Mouse (Mus musculus) gastrocnemius, adult 18-20 months (tissue): Measurements from ENCODE around the gene Lrrtm4. TPM values are rescaled to one million over a fixed set of nuclear protein-coding genes. Genes with fewer than 3 reads are reported as not detected.

Source experiments
- DNase-seq: peaks from one replicate; pipeline ENCODE4 v3.0.0; 2021; ENCODE audit warnings: low spot score
- total RNA-seq, 2 experiments: library from RNA; stranded (reverse); gene quantifications; 2 replicates each; pipeline ENCODE4 v1.2.3; 2021

Lrrtm4 gene
- total RNA-seq, 2 experiments from 2014 or later, result 0.07 TPM; not detected in 1

DNA sequence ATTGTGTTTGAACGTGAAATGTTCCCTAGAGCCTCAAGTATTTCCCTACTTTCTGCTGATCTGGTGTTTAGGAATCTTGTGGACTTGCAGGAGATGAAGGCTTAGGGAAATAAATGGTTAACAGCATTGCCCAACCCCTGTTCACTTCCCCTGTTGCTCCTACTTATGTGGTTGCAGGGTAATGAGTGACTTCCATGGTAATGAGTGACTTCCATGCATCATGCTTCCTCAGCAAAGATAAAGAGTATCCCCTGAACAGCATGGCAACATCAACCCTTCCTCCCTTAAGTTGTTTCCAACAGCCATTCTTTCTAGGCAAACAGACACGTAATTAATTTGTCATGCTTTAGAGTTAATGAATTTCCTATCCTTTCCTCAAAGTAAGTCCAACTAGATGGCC, 685.5 kb downstream of the Lrrtm4 start:
- no peak for DNase-seq

DNA sequence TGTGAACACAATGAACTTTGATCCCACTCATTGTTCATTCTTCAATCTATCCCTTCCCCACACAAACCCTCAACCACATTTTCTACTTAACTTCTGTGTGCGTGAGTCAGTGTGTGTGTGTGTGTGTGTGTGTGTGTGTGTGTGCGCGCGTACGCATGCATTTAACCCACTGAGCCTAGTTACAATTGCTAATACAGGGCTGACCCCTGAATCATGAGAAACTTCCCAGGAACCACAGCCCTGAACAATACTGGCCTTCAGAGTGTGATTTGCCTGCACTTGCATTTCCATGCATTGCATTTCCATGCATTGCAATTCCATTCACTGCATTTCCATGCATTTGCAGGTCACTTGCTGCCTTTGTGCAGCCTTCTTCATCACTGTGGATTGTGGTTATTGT, 701.8 kb downstream of the Lrrtm4 start:
- DNase-seq, result no peak

- no peak for DNase-seq
These were observed 714.7 kb downstream of the Lrrtm4 start for GRCm38 (mm10) chr6:80733416-80733815.

GRCm38 (mm10) chr6:80750769-80751168, 732.1 kb downstream of the Lrrtm4 start:
- DNase-seq, result no peak

DNA sequence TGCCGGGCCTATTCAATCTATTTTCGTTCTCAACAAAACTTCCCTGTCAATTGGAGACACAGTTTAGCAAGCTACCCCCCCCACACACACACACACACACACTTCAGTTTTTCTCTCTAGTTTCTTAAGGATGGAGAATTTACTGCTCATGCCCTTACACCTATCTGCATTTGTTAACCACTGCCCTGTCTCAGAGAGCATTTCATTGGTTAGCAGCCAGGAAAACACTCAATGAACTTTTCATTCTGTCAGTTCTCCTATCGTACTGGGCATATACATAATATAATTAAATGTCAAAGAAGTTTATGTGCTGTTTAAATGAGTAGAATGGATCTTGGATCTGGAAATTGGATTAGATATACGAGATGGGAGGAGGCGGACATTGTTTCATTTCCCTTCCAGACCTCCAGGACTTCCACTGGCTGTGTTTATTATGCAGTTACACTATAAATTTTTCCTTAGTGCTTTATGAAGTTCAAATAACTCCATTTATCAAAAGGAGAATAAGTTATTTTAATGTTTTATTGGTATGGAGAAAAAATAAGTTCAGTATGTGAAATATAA, 742.0 kb downstream of the Lrrtm4 start:
- DNase-seq, result no peak

- DNase-seq, result no peak
These were observed 767.6 kb downstream of the Lrrtm4 start for GRCm38 (mm10) chr6:80786282-80786681.

GRCm38 (mm10) chr6:80823753-80824152, 805.1 kb downstream of the Lrrtm4 start:
- DNase-seq, result no peak

- DNase-seq, result no peak
These were observed 821.1 kb downstream of the Lrrtm4 start for GRCm38 (mm10) chr6:80839784-80840183.

- no peak for DNase-seq
These were observed 826.6 kb downstream of the Lrrtm4 start for GRCm38 (mm10) chr6:80845294-80845693.

DNA sequence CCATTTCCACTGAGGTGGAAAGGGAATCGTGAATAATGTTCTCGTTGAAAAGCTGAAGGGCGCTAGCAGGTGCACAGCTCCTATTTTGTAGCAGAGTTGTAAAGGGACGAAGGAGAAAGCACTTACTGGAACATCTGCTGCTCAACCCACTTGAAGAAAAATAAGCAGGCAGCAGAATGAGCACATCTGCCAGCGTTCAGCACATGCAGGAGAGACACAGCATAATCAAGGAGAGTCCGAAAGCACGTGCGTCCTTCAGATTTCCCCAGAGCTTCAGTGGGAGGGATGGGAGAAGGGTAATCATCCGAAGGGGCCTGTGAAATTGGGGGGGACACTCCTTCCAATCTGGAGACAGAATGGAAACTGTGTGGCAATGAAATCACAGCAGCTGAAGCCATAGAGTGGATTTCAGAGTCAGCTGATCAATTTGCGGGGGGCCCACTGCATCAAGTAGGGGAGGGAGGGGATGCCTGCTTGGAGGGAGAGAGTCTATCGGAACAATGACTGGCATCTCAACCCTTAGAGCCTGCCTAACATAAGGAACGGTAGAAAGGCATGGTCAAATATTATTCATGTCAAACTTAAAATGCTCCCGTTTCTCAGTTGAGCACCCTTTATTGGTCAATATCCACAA, 838.4 kb downstream of the Lrrtm4 start:
- DNase-seq, result no peak

Other genes with a start within 250 kb of the Lrrtm4 start
- gene Gm20594, start 201.0 kb upstream of the Lrrtm4 start, total RNA-seq, result not detected